Comparison of ENCODE assay signal across 10 mouse cellular contexts in the genomic region with DNA sequence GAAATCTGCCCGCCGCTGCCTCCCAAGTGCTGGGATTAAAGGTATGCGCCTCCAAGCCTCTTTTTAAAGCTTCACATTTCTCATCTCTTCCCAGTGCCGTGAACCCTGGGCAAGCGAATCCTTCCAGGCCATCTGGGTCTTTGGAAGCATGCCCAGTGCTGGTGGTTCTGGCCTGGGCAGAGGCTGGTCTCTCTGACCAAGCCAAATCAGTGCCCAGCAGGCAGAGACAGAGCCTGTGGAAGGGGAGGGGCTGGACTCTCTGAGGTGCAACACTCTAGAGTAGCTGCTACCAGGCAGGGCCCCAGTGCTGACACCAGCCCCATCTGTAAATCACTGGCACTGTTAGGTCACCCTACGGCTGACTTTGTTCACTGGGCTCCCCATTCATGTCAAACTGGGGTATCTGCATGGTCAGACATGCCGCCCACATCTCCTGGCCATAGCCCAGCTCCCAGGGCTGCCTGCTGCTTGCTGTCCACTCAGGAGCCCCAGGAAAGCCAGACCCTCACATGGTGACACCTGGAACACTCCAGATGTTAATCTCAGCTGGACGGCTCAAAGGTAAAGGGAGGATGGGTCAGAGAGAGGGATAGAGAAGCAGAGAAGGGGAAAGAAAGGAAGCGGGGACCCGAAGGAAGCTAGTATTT.
A peak's percentile ranks its signal among the peaks of the same experiment; 100 is the strongest.
DNase-seq lines count a peak whose midpoint lies in the region; ATAC-seq lines count a peak whose summit lies in the region.
"Had no signal": no experiment of that assay in that cellular context is flagged by ENCODE, and none has a peak within 500 bp of the region (broad histone marks: within the 10 kb centered on the region; RNA-seq: fewer than 3 reads in every experiment).

No protein-coding gene starts in this region.

- WGBS in hindbrain, embryonic 14.5 days = 71% methylated on average over 10 of the region's 10 CpGs
- 81% methylated on average over 10 of the region's 10 CpGs for WGBS in hindbrain, embryonic 12.5 days

- no peak for ATAC-seq in hindbrain, embryonic 14.5 days (ENCODE audit: low FRiP score)
- no peak for ATAC-seq in hindbrain, embryonic 12.5 days (ENCODE audit: low FRiP score)

- no peak overlapping the region for H3K4me2 ChIP-seq in hindbrain, embryonic 14.5 days (replicated peaks)
- H3K4me2 ChIP-seq in hindbrain, embryonic 12.5 days (replicated peaks) = no peak overlapping the region

- no peaks in the 10 kb centered on the region for H3K27me3 ChIP-seq in hindbrain, embryonic 14.5 days (ENCODE audit: control insufficient read depth, insufficient read depth, low read length)
- H3K27me3 ChIP-seq in hindbrain, embryonic 12.5 days = no peaks in the 10 kb centered on the region

- H3K4me1 ChIP-seq in hindbrain, embryonic 14.5 days (replicated peaks; ENCODE audit: control insufficient read depth, insufficient read depth, low read length) = peaks cover 49% of the 10 kb centered on the region
- peaks cover 40% of the 10 kb centered on the region for H3K4me1 ChIP-seq in hindbrain, embryonic 12.5 days

- H3K9me3 ChIP-seq in hindbrain, embryonic 14.5 days (ENCODE audit: control insufficient read depth, low read length) = no peaks in the 10 kb centered on the region
- H3K9me3 ChIP-seq in hindbrain, embryonic 12.5 days (replicated peaks) = no peaks in the 10 kb centered on the region

- no peak overlapping the region for H3K9ac ChIP-seq in hindbrain, embryonic 14.5 days
- H3K9ac ChIP-seq in hindbrain, embryonic 12.5 days = no peak overlapping the region

- H3K27ac ChIP-seq in hindbrain, embryonic 14.5 days = 0 out of 2 replicates have a peak overlapping the region, but pooled peaks have one; percentile 57
- H3K27ac ChIP-seq in hindbrain, embryonic 12.5 days = no peak overlapping the region

- H3K36me3 ChIP-seq in hindbrain, embryonic 14.5 days (replicated peaks; ENCODE audit: control insufficient read depth, insufficient read depth) = no peaks in the 10 kb centered on the region
- H3K36me3 ChIP-seq in hindbrain, embryonic 12.5 days = no peaks in the 10 kb centered on the region

- no peak for DNase-seq in hindbrain, embryonic 14.5 days (ENCODE audit: low spot score)
- peak; percentile 7 to 20 for DNase-seq in adrenal gland, postnatal 36 days
- peak; percentile 99 for DNase-seq in cerebellum, adult 9-10 months
- DNase-seq in gastrocnemius, postnatal 25 days = peak; percentile 26
- no peak for DNase-seq in urinary bladder, adult 18-20 months (ENCODE audit: low spot score in 2 of 2)
- no peak for DNase-seq in lung, adult 18-20 months
- no peak for DNase-seq in thymus, postnatal 14 days
- DNase-seq: kidney, adult 18-20 months; thymus, postnatal 36 days had no signal

- H3K4me3 ChIP-seq in hindbrain, embryonic 14.5 days (replicated peaks; ENCODE audit: low read length) = no peak overlapping the region
- no peak overlapping the region for H3K4me3 ChIP-seq in hindbrain, embryonic 12.5 days

Comparison
In these comparisons a context has a peak if more than half of its experiments do, and no peak if none do; other contexts are left out.
1. DNase-seq: peak in adrenal gland, postnatal 36 days (2 of 2), cerebellum, adult 9-10 months (single experiment) and gastrocnemius, postnatal 25 days (single experiment); none in hindbrain, embryonic 14.5 days (single experiment), urinary bladder, adult 18-20 months (0 of 2), lung, adult 18-20 months (0 of 2) and thymus, postnatal 14 days (single experiment).